Mouse (Mus musculus): ENCODE results near the gene Prkce.

- TF ChIP-seq POLR2A (IDR thresholded peaks at IDR 0.05; ENCODE audit: borderline replicate concordance, extremely low read depth, insufficient read depth, insufficient read length, poor library complexity, severe bottlenecking) (no peak), CTCF (IDR thresholded peaks at IDR 0.05; ENCODE audit: borderline replicate concordance, extremely low read depth, insufficient read depth, insufficient read length) (no peak)
Observed at GRCm38 (mm10) chr17:86409485-86409884, 241.9 kb downstream of the Prkce start.

All from brain, embryonic 14.5 days (tissue).